Mouse (Mus musculus) forebrain, postnatal 0 days (tissue): Measurements from ENCODE around the gene Col7a1. TPM values are rescaled to one million over a fixed set of nuclear protein-coding genes. Genes with fewer than 3 reads are reported as not detected.

ENCODE experiments used
- ATAC-seq: fragments of 200-750 bp; cut with Nextera tagmentation; 2 replicates; pipeline ENCODE4 v1.8.0; 2017; ENCODE audit warnings: mild to moderate bottlenecking, moderate library complexity
- DNase-seq: peaks from one replicate; pipeline ENCODE4 v3.0.0-alpha.2; 2015
- H3K27ac ChIP-seq: fragments of 300-500 bp; sonication (generic); 2 replicates; pipeline ENCODE4 v1.5.1; 2014; ENCODE audit warnings: low read depth, mild to moderate bottlenecking, antibody characterized with exemption, low read length, moderate library complexity, mixed read lengths
- H3K27me3 ChIP-seq: fragments of 300-500 bp; sonication (generic); 2 replicates; pipeline ENCODE4 v1.6.1; 2014; ENCODE audit warnings: mild to moderate bottlenecking, low read length, mixed read lengths; ENCODE audit not compliant: insufficient read depth
- H3K36me3 ChIP-seq: fragments of 300-500 bp; sonication (generic); 2 replicates; pipeline ENCODE4 v1.6.1; 2014; ENCODE audit warnings: mild to moderate bottlenecking, moderate library complexity; ENCODE audit not compliant: insufficient read depth
- H3K4me1 ChIP-seq: fragments of 300-500 bp; sonication (generic); 2 replicates; pipeline ENCODE4 v1.6.1; 2014; ENCODE audit warnings: antibody characterized with exemption; ENCODE audit not compliant: insufficient read depth
- H3K4me2 ChIP-seq: fragments of 300-500 bp; sonication (generic); 2 replicates; pipeline ENCODE4 v1.6.1; 2014; ENCODE audit warnings: low read depth, mild to moderate bottlenecking, moderate library complexity
- H3K4me3 ChIP-seq: fragments of 300-500 bp; sonication (generic); 2 replicates; pipeline ENCODE4 v1.5.1; 2014; ENCODE audit warnings: low read depth, low read length, mixed read lengths
- H3K9ac ChIP-seq: fragments of 300-500 bp; sonication (generic); 2 replicates; pipeline ENCODE4 v1.6.1; 2014; ENCODE audit warnings: mild to moderate bottlenecking
- H3K9me3 ChIP-seq: fragments of 300-500 bp; sonication (generic); 2 replicates; pipeline ENCODE4 v1.6.1; 2016; ENCODE audit warnings: low read length
- CTCF ChIP-seq: sonication (generic); IDR thresholded peaks from 2 replicates; pipeline ENCODE4 v1.5.1; 2016; ENCODE audit warnings: antibody characterized with exemption, control low read depth, low read depth
- WGBS: fragments of 180-500 bp; shearing (Covaris S2); extraction: QIAGEN DNeasy Blood & Tissue Kit; methylation state at CpG from one replicate; pipeline ENCODE4 v1.1.7; 2014; 5-methylcytosine and 5-hydroxymethylcytosine counted together
- microRNA counts: library from miRNA; unstranded; fragments of <30 nt; microRNA quantifications from one replicate; lab custom pipeline; 2015
- microRNA-seq, 2 experiments: library from miRNA; unstranded; fragments of <30 nt; microRNA quantifications; one replicate each; pipeline ENCODE4; 2016
- polyA plus RNA-seq: library from polyadenylated mRNA; unstranded; fragments of >200 nt; fragmentation: Nextera tagmentation; extraction: Ambion mirVana; gene quantifications from 2 replicates; pipeline ENCODE4 v1.2.1, GENCODE M21; 2015
- total RNA-seq: library from RNA; depleted of rRNA; stranded (reverse); fragments of >200 nt; gene quantifications from 2 replicates; pipeline ENCODE4 v1.2.3, GENCODE M21; 2014; rRNA removed

Gene Col7a1
- total and polyA plus RNA-seq, 2 experiments from 2014 or later, result 1.6 to 5.4 TPM

GRCm38 (mm10) chr9:109031001-109031400, 77.6 kb downstream of the Col7a1 start:
- ATAC-seq (no peak), DNase-seq (no peak)
- H3K27me3 ChIP-seq, result no peaks in the 10 kb centered on the region
- no peak overlapping the region for H3K4me2 ChIP-seq
- no peaks in the 10 kb centered on the region for H3K4me1 ChIP-seq
- H3K4me3 ChIP-seq, result no peak overlapping the region
- H3K36me3 ChIP-seq, result peaks cover 26% of the 10 kb centered on the region
- 94% methylated on average over 7 of the region's 7 CpGs for WGBS
- no peak overlapping the region for H3K27ac ChIP-seq
- no peaks in the 10 kb centered on the region for H3K9me3 ChIP-seq
- TF ChIP-seq CTCF, result no peak
- no peak overlapping the region for H3K9ac ChIP-seq

DNA sequence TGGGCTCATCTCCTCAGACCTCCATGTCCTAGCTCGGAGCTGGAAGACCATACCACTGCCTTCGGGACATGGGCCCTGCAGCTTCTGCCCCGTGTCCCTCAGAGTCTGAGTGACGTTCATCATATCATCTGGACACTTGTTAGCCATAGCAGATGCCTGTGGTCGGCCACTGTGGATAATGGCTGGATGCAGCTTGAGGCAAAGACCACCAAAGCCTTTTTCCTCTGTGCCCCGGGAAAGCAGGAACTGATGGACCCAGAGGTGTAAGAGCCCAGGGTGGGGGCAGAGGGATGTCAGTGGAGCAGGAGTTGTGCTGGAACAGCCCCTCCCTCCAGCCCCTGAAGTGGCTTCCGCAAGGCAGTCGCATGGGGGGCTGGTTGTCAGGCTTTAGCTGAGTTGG, 78.3 kb downstream of the Col7a1 start:
- H3K9ac ChIP-seq, result no peak overlapping the region
- no peak overlapping the region for H3K4me3 ChIP-seq
- no peaks in the 10 kb centered on the region for H3K27me3 ChIP-seq
- H3K4me2 ChIP-seq, result no peak overlapping the region
- TF ChIP-seq CTCF, result no peak
- H3K4me1 ChIP-seq, result no peaks in the 10 kb centered on the region
- no peak for DNase-seq
- WGBS, result 88% methylated on average over 8 of the region's 8 CpGs
- no peak overlapping the region for H3K27ac ChIP-seq
- H3K36me3 ChIP-seq, result peaks cover 21% of the 10 kb centered on the region
- H3K9me3 ChIP-seq, result no peaks in the 10 kb centered on the region
- ATAC-seq, result no peak

- no peak for ATAC-seq
- Histone ChIP-seq H3K9me3 (no peaks in the 10 kb centered on the region), H3K9ac (no peak overlapping the region), H3K4me2 (no peak overlapping the region), H3K27ac (no peak overlapping the region), H3K4me3 (no peak overlapping the region), H3K27me3 (no peaks in the 10 kb centered on the region), H3K4me1 (no peaks in the 10 kb centered on the region), H3K36me3 (peaks cover 17% of the 10 kb centered on the region; the same call in 1 of the 2 replicates)
- DNase-seq, result no peak
- 84% methylated on average over 6 of the region's 6 CpGs for WGBS
- TF ChIP-seq CTCF, result no peak
These were observed 79.0 kb downstream of the Col7a1 start for GRCm38 (mm10) chr9:109032435-109032834.

MicroRNAs within 50 kb of the gene (microRNA counts, 519-probe panel; counts per million panel counts)
- not detected for microRNA mmu-miR-711 (lab: Ali Mortazavi, UCI)

Small RNA genes lying within 50 kb of the gene (microRNA-seq; reads per million reads assigned to microRNA genes)
- 0 reads per million in 2 experiments for gene Mir711

Other genes starting within 250 kb of the Col7a1 start
- gene Ip6k2, start 169.8 kb upstream of the Col7a1 start, total RNA-seq, result 136 and 140 TPM in 2 replicates
- gene Ip6k2, start 169.8 kb upstream of the Col7a1 start, polyA plus RNA-seq, result 218 and 226 TPM in 2 replicates
- gene Nckipsd, start 145.2 kb upstream of the Col7a1 start, total RNA-seq, result 27.4 and 27.6 TPM in 2 replicates
- gene Nckipsd, start 145.2 kb upstream of the Col7a1 start, polyA plus RNA-seq, result 18.6 and 24.5 TPM in 2 replicates
- 43.0 and 52.2 TPM in 2 replicates for gene Celsr3, start 127.3 kb upstream of the Col7a1 start, total RNA-seq
- 3.9 and 6.8 TPM in 2 replicates for gene Celsr3, start 127.3 kb upstream of the Col7a1 start, polyA plus RNA-seq
- 19.4 and 29.6 TPM in 2 replicates for gene Slc26a6, start 100.3 kb upstream of the Col7a1 start, total RNA-seq
- gene Slc26a6, start 100.3 kb upstream of the Col7a1 start, polyA plus RNA-seq, result 15.9 and 18.0 TPM in 2 replicates
- gene Tmem89, start 39.0 kb upstream of the Col7a1 start, total RNA-seq, result 0.23 and 0.24 TPM in 2 replicates
- 0.20 and 0.33 TPM in 2 replicates for gene Tmem89, start 39.0 kb upstream of the Col7a1 start, polyA plus RNA-seq
- 327 and 365 TPM in 2 replicates for gene Uqcrc1, start 17.0 kb upstream of the Col7a1 start, total RNA-seq
- 482 and 490 TPM in 2 replicates for gene Uqcrc1, start 17.0 kb upstream of the Col7a1 start, polyA plus RNA-seq
- 0.23 TPM in 1 of 2 replicates, not detected in the other for gene Ucn2, start 32.4 kb downstream of the Col7a1 start, total RNA-seq
- not detected in 2 replicates for gene Ucn2, start 32.4 kb downstream of the Col7a1 start, polyA plus RNA-seq
- 27.1 and 46.4 TPM in 2 replicates for gene Pfkfb4, start 38.2 kb downstream of the Col7a1 start, total RNA-seq
- 16.6 and 21.7 TPM in 2 replicates for gene Pfkfb4, start 38.2 kb downstream of the Col7a1 start, polyA plus RNA-seq
- gene Shisa5, start 85.0 kb downstream of the Col7a1 start, total RNA-seq, result 66.2 and 68.4 TPM in 2 replicates
- gene Shisa5, start 85.0 kb downstream of the Col7a1 start, polyA plus RNA-seq, result 75.9 and 77.3 TPM in 2 replicates
- gene Trex1, start 106.1 kb downstream of the Col7a1 start, total RNA-seq, result 22.5 and 25.3 TPM in 2 replicates
- gene Trex1, start 106.1 kb downstream of the Col7a1 start, polyA plus RNA-seq, result 16.5 and 20.3 TPM in 2 replicates
- 45.2 and 46.1 TPM in 2 replicates for gene Atrip, start 120.5 kb downstream of the Col7a1 start, total RNA-seq
- gene Atrip, start 120.5 kb downstream of the Col7a1 start, polyA plus RNA-seq, result 34.6 and 34.8 TPM in 2 replicates
- gene Ccdc51, start 128.9 kb downstream of the Col7a1 start, total RNA-seq, result 12.2 and 12.9 TPM in 2 replicates
- 6.4 and 7.2 TPM in 2 replicates for gene Ccdc51, start 128.9 kb downstream of the Col7a1 start, polyA plus RNA-seq
- 177 and 216 TPM in 2 replicates for gene Tma7, start 129.0 kb downstream of the Col7a1 start, total RNA-seq
- 695 and 816 TPM in 2 replicates for gene Tma7, start 129.0 kb downstream of the Col7a1 start, polyA plus RNA-seq
- gene Plxnb1, start 141.8 kb downstream of the Col7a1 start, total RNA-seq, result 56.3 and 78.2 TPM in 2 replicates
- 7.3 and 10.2 TPM in 2 replicates for gene Plxnb1, start 141.8 kb downstream of the Col7a1 start, polyA plus RNA-seq
- gene Fbxw21, start 208.5 kb downstream of the Col7a1 start, total RNA-seq, result not detected in 2 replicates
- not detected in 2 replicates for gene Fbxw21, start 208.5 kb downstream of the Col7a1 start, polyA plus RNA-seq
- gene Fbxw13, start 242.4 kb downstream of the Col7a1 start, total RNA-seq, result 0.24 TPM in 1 of 2 replicates, not detected in the other
- 0.19 and 0.24 TPM in 2 replicates for gene Fbxw13, start 242.4 kb downstream of the Col7a1 start, polyA plus RNA-seq